Mouse (Mus musculus) ovary, postnatal 10 days (tissue): ENCODE measurements around the gene Gm1123.

Source experiments
- DNase-seq: peaks from one replicate; pipeline ENCODE4 v3.0.0; 2022; ENCODE audit warnings: low spot score

The Gm1123 gene

DNA sequence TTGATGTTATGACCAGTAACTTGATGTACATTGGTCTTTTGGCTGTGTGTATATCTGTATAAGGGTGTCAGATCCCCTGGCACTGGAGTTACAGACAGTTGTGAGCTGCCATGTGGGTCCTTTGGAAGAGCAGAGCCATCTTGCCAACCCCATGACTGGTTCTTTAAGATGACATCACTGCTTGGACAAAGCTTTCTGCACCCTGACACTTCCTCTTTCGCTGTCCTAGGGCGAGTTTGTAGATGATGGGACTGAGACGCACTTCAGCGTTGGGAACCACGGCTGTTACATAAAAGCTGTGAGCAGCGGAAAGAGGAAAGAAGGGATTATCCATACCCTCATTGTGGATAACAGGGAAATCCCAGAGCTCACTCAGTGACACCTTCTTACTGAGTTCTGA is 34.2 kb downstream of the Gm1123 start:
- no peak for DNase-seq

DNA sequence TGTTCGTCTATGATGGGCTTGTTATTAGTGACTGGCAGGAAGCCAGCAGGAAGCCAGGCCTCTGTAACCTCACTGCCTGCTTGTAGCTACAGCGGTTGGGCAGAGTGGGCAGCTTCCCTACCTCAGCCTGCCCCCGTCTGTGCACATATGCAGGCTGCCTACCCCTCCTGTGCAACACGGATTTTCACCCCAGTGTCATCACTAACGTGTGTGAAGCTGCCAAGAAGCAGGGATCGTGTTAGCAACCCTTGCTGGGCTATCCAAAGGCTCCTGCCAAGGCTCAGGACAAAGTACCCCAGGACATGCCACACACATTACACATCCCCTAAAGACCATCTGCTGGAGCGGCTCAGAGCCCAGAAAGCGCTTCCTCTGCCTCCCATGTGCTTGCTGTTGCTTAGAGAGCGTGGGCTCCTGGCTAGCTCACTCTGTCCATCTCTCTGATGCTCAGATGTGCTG is 35.6 kb downstream of the Gm1123 start:
- no peak for DNase-seq

- DNase-seq, result no peak
Measured at GRCm38 (mm10) chr9:98994103-98994502, 41.4 kb downstream of the Gm1123 start.

DNA sequence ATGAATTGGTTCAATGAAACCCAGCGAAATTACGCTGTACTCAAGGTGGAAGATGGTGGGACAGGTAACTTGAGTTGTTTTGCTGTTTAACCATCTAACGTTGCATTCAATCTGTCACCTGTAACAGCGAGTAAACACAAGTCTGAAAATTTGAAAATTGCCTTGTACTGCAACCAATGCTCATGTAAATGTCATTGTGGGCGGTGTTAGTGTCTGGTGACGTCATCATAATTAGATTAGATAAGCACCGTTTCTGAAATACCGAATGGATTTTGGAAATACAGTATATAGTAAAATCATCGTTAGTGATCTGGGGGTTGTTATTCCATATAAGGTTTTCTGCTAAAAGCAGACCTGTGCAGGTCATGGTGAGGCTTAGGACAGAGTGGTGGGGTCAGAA is 48.4 kb downstream of the Gm1123 start:
- no peak for DNase-seq

DNA sequence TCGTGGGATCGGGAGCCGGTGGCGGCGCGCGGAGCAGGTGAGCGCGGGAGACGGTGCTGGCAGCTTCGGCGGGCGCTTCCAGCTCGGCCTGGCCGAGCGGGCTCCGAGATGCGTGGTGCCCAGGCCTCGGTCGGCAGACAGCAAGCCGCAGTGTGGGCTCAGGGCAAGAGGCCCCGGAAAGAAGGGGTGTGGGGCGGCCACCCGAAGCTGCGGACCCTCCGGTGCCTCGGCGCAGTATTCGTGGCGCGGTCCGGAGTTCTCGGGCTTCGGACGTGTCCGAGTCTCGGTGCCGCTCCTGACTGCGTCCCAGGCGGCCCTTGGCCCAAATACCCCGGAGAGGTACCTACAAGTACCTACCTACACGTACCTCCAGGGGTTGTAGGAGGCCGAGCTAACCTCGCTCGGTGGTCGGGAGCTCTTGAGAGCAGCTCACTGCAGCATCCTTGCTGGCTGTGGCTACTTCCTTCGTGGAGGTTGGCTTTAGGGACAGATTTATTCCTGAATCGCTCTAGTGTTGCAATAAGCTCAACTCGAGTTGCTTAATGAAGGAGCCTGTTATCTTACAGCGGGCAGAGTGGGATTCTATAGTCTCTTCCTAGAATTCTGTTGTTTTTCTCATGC is 48.9 kb downstream of the Gm1123 start:
- DNase-seq, result no peak

GRCm38 (mm10) chr9:98985800-98986475 is 49.6 kb downstream of the Gm1123 start, which contains the start of gene Faim:
Faim (plus strand) TSS chr9:98986373.
- peak; percentile 99 for DNase-seq

DNA sequence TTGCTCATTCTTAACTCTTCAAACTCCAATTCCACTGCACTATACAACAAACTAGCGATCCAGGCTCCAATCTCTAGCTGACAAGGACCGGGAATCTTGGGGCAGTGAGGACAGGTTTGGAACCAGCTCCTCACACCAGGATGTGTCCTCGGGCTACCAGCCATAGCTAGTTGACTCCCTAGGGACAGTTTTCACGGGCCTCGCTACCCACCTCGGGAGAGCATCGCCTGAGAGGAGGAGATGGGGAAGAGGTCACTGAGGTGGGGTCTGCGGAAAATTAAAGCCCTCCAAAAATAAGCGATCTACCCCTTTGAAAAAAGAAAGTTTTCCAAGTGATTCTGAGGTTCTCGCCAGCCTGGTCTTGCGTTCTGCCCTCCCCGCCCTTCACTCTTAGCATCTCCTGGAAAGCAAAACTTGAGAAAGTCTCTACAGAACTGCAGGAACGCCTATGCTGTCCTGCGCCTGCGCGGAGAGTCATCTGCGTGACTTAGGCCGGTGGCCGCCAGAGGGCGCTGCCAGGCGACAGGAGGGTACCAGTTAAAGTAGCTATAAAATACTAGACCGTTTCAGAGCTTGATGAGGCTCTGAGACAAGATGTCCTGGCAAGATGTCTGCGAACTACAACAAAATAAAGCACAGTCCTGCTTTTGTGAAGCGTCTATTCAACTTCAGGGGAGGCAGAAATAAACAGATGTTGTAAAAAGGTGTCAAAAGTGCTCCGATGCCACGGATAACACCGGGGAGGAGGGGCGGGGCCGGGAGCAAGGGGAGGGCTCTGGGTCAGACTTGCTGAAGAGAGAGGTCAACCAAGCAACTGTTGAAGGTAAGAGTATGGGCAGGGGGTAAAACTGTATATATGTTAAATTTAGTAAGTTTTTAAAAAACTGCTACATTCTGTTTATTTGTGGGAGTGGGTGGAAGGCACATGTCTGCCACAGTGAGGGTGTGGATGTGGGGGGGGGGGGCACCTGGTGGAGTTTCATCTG is 55.8 kb downstream of the Gm1123 start:
- DNase-seq, result peak; percentile 81

DNA sequence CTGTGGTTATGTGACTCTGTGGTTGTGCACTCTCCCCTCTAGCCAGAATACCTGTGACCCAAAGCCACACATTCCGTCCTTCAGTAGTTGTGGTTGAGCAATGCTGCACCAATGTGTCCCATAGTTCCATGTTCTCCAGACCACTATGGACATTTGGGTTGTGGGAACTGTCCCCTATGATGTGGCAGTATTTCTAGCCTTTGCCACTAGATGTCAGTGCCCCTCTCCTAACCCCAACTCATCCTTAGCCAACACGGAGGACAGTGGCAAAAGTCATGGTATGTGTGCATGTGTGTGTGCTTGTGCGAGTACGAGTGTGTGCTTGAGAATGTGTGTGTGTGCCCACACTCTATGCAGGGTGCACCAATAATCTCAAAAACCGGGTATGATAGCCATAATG is 59.0 kb downstream of the Gm1123 start:
- no peak for DNase-seq

GRCm38 (mm10) chr9:98976081-98976480 is 59.4 kb downstream of the Gm1123 start:
- no peak for DNase-seq

- no peak for DNase-seq
Measured at GRCm38 (mm10) chr9:98974898-98975297, 60.6 kb downstream of the Gm1123 start.

DNA sequence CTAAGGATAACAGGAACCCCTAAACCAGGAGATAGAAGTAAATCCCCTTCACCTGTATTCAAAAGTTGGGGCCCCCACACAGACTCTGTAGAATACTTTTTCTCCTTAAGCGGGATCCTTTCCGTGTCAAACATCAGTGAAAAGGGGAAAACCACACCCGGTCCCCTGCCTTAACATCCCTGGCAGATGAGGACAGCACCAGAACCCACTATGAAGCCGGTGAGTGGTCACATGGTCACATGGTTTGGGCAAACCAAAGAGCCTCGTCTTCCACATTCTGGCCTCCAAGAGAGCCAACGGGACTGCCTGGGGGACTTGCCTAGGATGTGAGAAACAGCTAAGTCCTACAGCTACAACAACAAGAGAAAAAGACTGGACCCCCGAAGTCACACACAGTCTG is 62.0 kb downstream of the Gm1123 start:
- no peak for DNase-seq

DNA sequence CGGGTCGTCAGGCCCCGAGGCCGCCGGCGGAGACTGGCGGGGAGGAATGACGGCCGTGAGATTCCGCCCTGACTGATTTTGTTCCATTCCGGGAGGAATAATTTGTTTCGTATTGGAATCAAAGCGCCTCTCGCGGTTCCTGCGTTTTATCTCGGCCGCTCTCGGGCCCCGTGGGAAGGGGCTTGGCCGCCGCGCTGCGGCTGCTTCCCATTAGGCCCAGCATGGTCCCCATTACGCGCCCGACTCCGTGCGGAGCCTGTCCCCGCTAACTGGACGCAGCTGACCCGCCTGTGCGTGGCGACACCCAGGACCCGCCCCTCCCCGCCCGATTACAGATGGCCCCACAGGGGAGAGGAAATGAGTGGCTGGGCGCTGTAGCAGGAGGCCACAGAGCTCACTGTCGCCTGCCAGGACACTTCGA is 62.4 kb downstream of the Gm1123 start:
- no peak for DNase-seq

- DNase-seq, result no peak
Measured at GRCm38 (mm10) chr9:98965084-98965483, 70.4 kb downstream of the Gm1123 start.

GRCm38 (mm10) chr9:98963661-98964060 is 71.9 kb downstream of the Gm1123 start:
- DNase-seq, result no peak

DNA sequence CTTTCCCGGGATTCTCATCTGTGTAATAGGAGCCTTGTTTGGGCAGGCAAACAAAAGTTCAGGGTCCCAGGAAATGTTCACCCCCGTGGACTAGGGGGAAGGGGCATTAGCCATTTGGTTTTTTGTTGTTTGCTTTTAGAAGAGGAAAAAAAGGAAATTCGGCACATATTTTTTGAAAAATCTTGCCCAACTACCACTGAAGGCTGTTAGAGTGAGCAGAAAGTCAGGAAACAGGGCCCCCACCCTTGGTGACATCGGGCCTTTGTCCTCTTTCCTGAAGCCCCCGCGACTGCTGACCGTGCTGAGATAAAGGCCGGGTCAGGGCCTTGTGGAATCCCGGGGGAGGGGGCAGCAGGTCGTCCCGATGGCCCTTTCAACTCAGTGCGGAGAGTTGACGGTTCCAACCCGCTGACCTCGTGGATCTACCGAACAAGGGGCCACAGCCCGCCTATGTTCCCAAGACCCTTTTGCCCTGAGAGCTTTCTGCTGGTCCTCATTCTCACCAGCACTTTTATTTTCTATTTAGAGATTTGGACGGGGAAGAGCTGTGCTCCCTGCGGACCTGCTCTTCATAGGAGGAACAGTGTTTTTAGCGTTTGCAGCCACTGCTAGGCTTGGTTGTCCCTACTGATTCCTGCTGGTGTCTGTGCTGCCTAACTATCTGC is 72.9 kb downstream of the Gm1123 start:
- DNase-seq, result no peak

- DNase-seq, result no peak
Measured at GRCm38 (mm10) chr9:98961591-98962477, 73.7 kb downstream of the Gm1123 start.

- no peak for DNase-seq
Measured at GRCm38 (mm10) chr9:98960348-98960747, 75.2 kb downstream of the Gm1123 start.

GRCm38 (mm10) chr9:98959851-98960250 is 75.7 kb downstream of the Gm1123 start:
- no peak for DNase-seq

- DNase-seq, result no peak
Measured at GRCm38 (mm10) chr9:98958628-98959027, 76.9 kb downstream of the Gm1123 start.

DNA sequence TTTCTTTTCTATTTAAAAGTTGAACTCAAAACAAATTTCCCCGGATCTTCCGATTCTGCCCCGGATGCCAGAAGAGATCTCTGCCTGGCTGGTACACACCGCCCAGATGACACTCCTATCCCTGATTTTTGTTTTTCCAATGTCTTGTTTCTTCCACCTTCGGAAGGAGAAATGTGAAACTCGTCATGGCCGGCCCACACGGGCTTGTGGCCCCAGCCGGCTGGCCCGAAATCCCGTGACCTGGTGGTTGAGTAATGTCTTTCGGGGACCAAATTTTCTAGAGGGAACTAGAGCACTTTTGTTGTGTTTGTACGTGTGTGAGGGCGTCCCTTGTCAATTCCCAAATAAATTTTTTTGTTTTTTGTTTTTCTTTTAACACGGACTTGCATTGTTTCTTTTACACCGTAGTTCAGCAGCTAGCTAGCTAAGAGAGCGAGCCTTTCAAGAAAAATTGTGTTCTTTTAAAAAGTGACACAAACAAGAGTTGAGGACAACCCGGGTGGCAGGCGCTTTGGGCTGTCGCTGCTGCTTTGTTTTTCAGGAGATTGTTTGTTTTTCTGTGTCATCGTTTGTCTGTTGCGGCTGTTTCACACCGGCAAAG is 77.7 kb downstream of the Gm1123 start:
- no peak for DNase-seq
